Mouse (Mus musculus): ENCODE results near the gene Aipl1.

- TF ChIP-seq EP300 (IDR thresholded peaks at IDR 0.05; ENCODE audit: low read depth) = no peak
- no peak for TF ChIP-seq CTCF (IDR thresholded peaks at IDR 0.05; ENCODE audit: low read depth)
Observed at GRCm38 (mm10) chr11:72022827-72023226, 14.5 kb downstream of the Aipl1 start.

All from heart, postnatal 0 days (tissue).